In the genomic region with DNA sequence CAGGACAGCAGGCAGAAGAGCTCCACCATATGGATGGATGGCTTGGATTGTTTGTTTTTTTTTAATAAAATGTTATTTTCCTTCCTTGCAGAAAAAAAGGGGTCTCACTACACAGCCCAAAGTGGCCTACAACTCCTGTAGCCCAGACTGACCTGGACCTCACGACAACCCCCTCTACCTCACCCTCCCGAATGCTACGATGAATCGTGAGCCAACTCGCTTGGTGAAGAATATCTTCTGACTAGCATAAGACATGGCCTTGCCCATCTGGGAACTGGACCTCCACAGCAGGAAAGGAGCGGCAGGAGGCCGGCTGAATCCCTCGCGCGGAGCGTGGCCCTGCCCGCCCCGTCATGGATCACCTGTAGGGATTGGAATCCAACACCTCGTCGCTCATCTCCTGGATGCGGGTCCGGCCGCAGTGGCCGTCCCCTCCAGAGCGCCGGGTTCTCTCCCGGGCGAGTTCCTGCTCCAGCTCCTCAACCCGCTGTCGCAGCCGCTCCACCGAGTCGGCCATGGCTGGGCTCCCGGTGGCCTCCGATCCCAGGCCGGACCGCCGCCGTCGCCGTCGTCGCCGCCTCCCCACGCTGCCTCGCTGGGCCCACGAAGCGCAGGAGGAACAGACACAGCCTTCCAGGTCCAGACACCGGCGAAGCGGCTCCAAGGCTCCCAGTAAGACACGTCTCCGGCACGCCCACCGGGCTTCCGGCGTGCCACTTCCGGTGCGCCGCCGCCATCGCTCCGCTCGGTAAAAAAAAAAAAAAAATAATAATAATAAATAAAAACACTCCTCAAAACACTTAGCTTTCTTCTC, we compare ENCODE assay signal across 8 mouse cellular contexts. TPM values are rescaled to one million over a fixed set of nuclear protein-coding genes. Genes with fewer than 3 reads are reported as not detected.
DNase-seq lines count a peak whose midpoint lies in the region; ATAC-seq lines count a peak whose summit lies in the region.

A gene (minus strand): TSS at position 705 of the 814 bp plus-strand sequence.

- peaks cover 6% of the 10 kb centered on the region for H3K36me3 ChIP-seq in intestine, embryonic 16.5 days (ENCODE audit: control insufficient read depth, insufficient read depth, low read length)
- peaks cover 21% of the 10 kb centered on the region for H3K36me3 ChIP-seq in limb, embryonic 15.5 days

- H3K4me3 ChIP-seq in intestine, embryonic 16.5 days (ENCODE audit: low read length) = peak within 1 kb of the TSS; percentile 100
- peak within 1 kb of the TSS; percentile 100 for H3K4me3 ChIP-seq in limb, embryonic 15.5 days

- DNase-seq in embryo, embryonic 10 days (ENCODE audit: low spot score) = peak; percentile 82
- DNase-seq in embryo, embryonic 9.5 days (ENCODE audit: extremely low spot score) = no peak
- peak; percentile 82 to 88 for DNase-seq in cerebellum, postnatal 25 days
- DNase-seq in gastrocnemius, postnatal 4 days (ENCODE audit: low spot score in 2 of 2) = peak; percentile 59 to 78
- peak; percentile 85 for DNase-seq in testis, postnatal 10 days (ENCODE audit: low spot score)

- peaks cover 12% of the 10 kb centered on the region for H3K4me1 ChIP-seq in intestine, embryonic 16.5 days (ENCODE audit: control insufficient read depth, insufficient read depth, low read length)
- peaks cover 18% of the 10 kb centered on the region for H3K4me1 ChIP-seq in limb, embryonic 15.5 days

- peak; percentile 81 for ATAC-seq in intestine, embryonic 16.5 days
- ATAC-seq in limb, embryonic 15.5 days (ENCODE audit: insufficient number of reproducible peaks, low FRiP score, low TSS enrichment, low read depth) = peak; percentile 62; the same call in 1 of the 2 replicates
- peak; percentile 57; the same call in 1 of the 2 replicates for ATAC-seq in monocyte, adult 5-6 weeks (replicated peaks; ENCODE audit: insufficient number of reproducible peaks, low FRiP score, low TSS enrichment, poor library complexity, severe bottlenecking)

- no peaks in the 10 kb centered on the region for H3K27me3 ChIP-seq in intestine, embryonic 16.5 days (replicated peaks; ENCODE audit: control insufficient read depth, insufficient read depth, low read length)
- no peaks in the 10 kb centered on the region for H3K27me3 ChIP-seq in limb, embryonic 15.5 days

- peak within 1 kb of the TSS; percentile 81 for H3K9ac ChIP-seq in intestine, embryonic 16.5 days (ENCODE audit: low read depth, low read length)
- peak within 1 kb of the TSS; percentile 94 for H3K9ac ChIP-seq in limb, embryonic 15.5 days

- H3K4me2 ChIP-seq in intestine, embryonic 16.5 days (ENCODE audit: low read depth, low read length) = peak within 1 kb of the TSS; percentile 77
- H3K4me2 ChIP-seq in limb, embryonic 15.5 days = peak within 1 kb of the TSS; percentile 87

- H3K9me3 ChIP-seq in intestine, embryonic 16.5 days (ENCODE audit: control insufficient read depth, low read length) = no peaks in the 10 kb centered on the region
- H3K9me3 ChIP-seq in limb, embryonic 15.5 days = no peaks in the 10 kb centered on the region

- peak within 1 kb of the TSS; percentile 48 for H3K27ac ChIP-seq in intestine, embryonic 16.5 days (ENCODE audit: low read length)
- H3K27ac ChIP-seq in limb, embryonic 15.5 days = peak within 1 kb of the TSS; percentile 65

- WGBS in intestine, embryonic 16.5 days = under 1% methylated on average over 59 of the region's 59 CpGs
- under 1% methylated on average over 58 of the region's 59 CpGs for WGBS in limb, embryonic 15.5 days

RNA-seq across cellular contexts. Expression of the gene that starts here (rescaled TPM):
- total RNA-seq in gastrocnemius, postnatal 4 days (2021) = 10 to 100 TPM; 28.7 to 30.6 TPM
- polyA plus RNA-seq in intestine, embryonic 16.5 days (2015; fragmentation: Nextera tagmentation; extraction: Ambion mirVana) = 39.1 and 40.6 TPM in 2 replicates
- polyA plus RNA-seq in limb, embryonic 15.5 days (2015; fragmentation: Nextera tagmentation; extraction: Ambion mirVana) = 59.4 and 62.3 TPM in 2 replicates
- total RNA-seq in monocyte, adult 5-6 weeks (2017) = 30.0 to 46.6 TPM (median 44.5 TPM) in 3 replicates
